Mouse (Mus musculus): Measurements from ENCODE around the gene Mark1.

Mark1 gene

DNA sequence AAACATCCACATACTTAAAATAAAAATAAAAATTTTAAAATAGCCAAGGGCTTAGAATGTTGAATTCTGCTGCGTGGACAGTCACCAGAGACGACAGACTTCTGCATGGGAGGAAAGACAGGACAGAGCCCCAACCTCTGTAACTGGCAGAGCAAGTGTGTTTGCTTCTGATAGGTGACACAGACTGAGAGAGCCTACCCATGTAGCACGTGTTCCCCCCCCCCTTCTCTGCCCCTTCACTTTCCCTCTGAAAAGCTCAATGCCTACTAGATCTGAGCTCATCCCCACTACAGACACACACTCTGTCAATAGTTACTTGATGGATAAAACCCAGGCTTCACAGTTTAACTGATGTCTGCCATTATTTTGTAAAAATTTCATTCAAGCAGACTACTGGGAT is 152.4 kb downstream of the Mark1 start:
- DNase-seq, result no peak
